Mouse (Mus musculus) midbrain, embryonic 15.5 days (tissue): Measurements from ENCODE around the gene Arid3c. TPM values are rescaled to one million over a fixed set of nuclear protein-coding genes. Genes with fewer than 3 reads are reported as not detected.

ENCODE experiments used
- ATAC-seq: fragments of 200-750 bp; cut with Nextera tagmentation; replicated peaks from 2 replicates; pipeline ENCODE4 v1.8.0; 2017; ENCODE audit warnings: moderate TSS enrichment
- H3K27ac ChIP-seq: fragments of 300-500 bp; sonication (generic); 2 replicates; pipeline ENCODE4 v1.5.1; 2015; ENCODE audit warnings: mild to moderate bottlenecking, inconsistent platforms
- H3K27me3 ChIP-seq: fragments of 300-500 bp; sonication (generic); replicated peaks from 2 replicates; pipeline ENCODE4 v1.6.1; 2015; ENCODE audit warnings: inconsistent platforms
- H3K36me3 ChIP-seq: fragments of 300-500 bp; sonication (generic); replicated peaks from 2 replicates; pipeline ENCODE4 v1.6.1; 2015; ENCODE audit warnings: inconsistent platforms
- H3K4me1 ChIP-seq: fragments of 300-500 bp; sonication (generic); 2 replicates; pipeline ENCODE4 v1.6.1; 2015; ENCODE audit warnings: inconsistent platforms
- H3K4me2 ChIP-seq: fragments of 300-500 bp; sonication (generic); 2 replicates; pipeline ENCODE4 v1.6.1; 2015; ENCODE audit warnings: inconsistent platforms, mild to moderate bottlenecking, moderate library complexity
- H3K4me3 ChIP-seq: fragments of 300-500 bp; sonication (generic); 2 replicates; pipeline ENCODE4 v1.5.1; 2015; ENCODE audit warnings: mild to moderate bottlenecking, inconsistent platforms
- H3K9ac ChIP-seq: fragments of 300-500 bp; sonication (generic); 2 replicates; pipeline ENCODE4 v1.6.1; 2015; ENCODE audit warnings: mild to moderate bottlenecking, inconsistent platforms
- H3K9me3 ChIP-seq: fragments of 300-500 bp; sonication (generic); 2 replicates; pipeline ENCODE4 v1.6.1; 2016; ENCODE audit warnings: inconsistent platforms
- WGBS: fragments of 180-500 bp; shearing (Covaris S2); methylation state at CpG from one replicate; pipeline ENCODE4 v1.1.7; 2015; ENCODE audit warnings: mixed read lengths; 5-methylcytosine and 5-hydroxymethylcytosine counted together
- polyA plus RNA-seq: library from polyadenylated mRNA; unstranded; fragments of >200 nt; fragmentation: Nextera tagmentation; extraction: Ambion mirVana; gene quantifications from 2 replicates; pipeline ENCODE4 v1.2.1, GENCODE M21; 2015

Arid3c gene
- polyA plus RNA-seq, 1 experiment from 2014 or later = 1.1 TPM

GRCm38 (mm10) chr4:41740380-41741157 is 9.6 kb upstream of the Arid3c start:
- Histone ChIP-seq H3K27me3 (no peaks in the 10 kb centered on the region), H3K4me2 (peak overlapping the region; percentile 78), H3K27ac (peak overlapping the region; percentile 79), H3K36me3 (peaks cover 6% of the 10 kb centered on the region; the same call in 1 of the 2 replicates), H3K9me3 (no peaks in the 10 kb centered on the region), H3K4me3 (peak overlapping the region; percentile 63), H3K4me1 (peaks cover 21% of the 10 kb centered on the region), H3K9ac (peak overlapping the region; percentile 60)
- under 1% methylated on average over 48 of the region's 48 CpGs for WGBS
- peak; percentile 87 for ATAC-seq

- peaks cover 6% of the 10 kb centered on the region; the same call in 1 of the 2 replicates for H3K36me3 ChIP-seq
- H3K4me2 ChIP-seq = peak overlapping the region; percentile 78; the same call in 1 of the 2 replicates
These were observed 8.3 kb upstream of the Arid3c start for GRCm38 (mm10) chr4:41739260-41739659.

GRCm38 (mm10) chr4:41738256-41738603 is 7.3 kb upstream of the Arid3c start:
- Histone ChIP-seq H3K4me3 (no peak overlapping the region), H3K9me3 (no peaks in the 10 kb centered on the region), H3K36me3 (peaks cover 6% of the 10 kb centered on the region; the same call in 1 of the 2 replicates), H3K27me3 (peaks cover 10% of the 10 kb centered on the region), H3K4me2 (no peak overlapping the region), H3K27ac (no peak overlapping the region), H3K9ac (no peak overlapping the region), H3K4me1 (peaks cover 21% of the 10 kb centered on the region)
- 62% methylated on average over 1 of the region's 1 CpGs for WGBS
- no peak for ATAC-seq

More at GRCm38 (mm10) chr4:41739260-41739659, 8.3 kb upstream of the Arid3c start:
- no peak overlapping the region for H3K9ac ChIP-seq
- H3K9me3 ChIP-seq = no peaks in the 10 kb centered on the region
- H3K27me3 ChIP-seq = peaks cover 5% of the 10 kb centered on the region; the same call in 1 of the 2 replicates
- no peak overlapping the region for H3K27ac ChIP-seq
- no peak overlapping the region for H3K4me3 ChIP-seq
- 94% methylated on average over 13 of the region's 13 CpGs for WGBS
- H3K4me1 ChIP-seq = peaks cover 21% of the 10 kb centered on the region
- ATAC-seq = no peak

- 44% methylated on average over 8 of the region's 8 CpGs for WGBS
- H3K36me3 ChIP-seq = peaks cover 6% of the 10 kb centered on the region; the same call in 1 of the 2 replicates
- ATAC-seq = 0 out of 2 replicates have a peak, but pooled peaks have one; percentile 35
- no peak overlapping the region for H3K9ac ChIP-seq
- no peaks in the 10 kb centered on the region for H3K9me3 ChIP-seq
- H3K27ac ChIP-seq = no peak overlapping the region
- H3K27me3 ChIP-seq = peaks cover 15% of the 10 kb centered on the region
- H3K4me1 ChIP-seq = peaks cover 21% of the 10 kb centered on the region
- H3K4me2 ChIP-seq = no peak overlapping the region
- no peak overlapping the region for H3K4me3 ChIP-seq
These were observed 6.8 kb upstream of the Arid3c start for GRCm38 (mm10) chr4:41737602-41738255.

- H3K9me3 ChIP-seq = no peaks in the 10 kb centered on the region
- no peak overlapping the region for H3K27ac ChIP-seq
- peaks cover 75% of the 10 kb centered on the region for H3K27me3 ChIP-seq
- H3K9ac ChIP-seq = no peak overlapping the region
- no peak overlapping the region for H3K4me3 ChIP-seq
- ATAC-seq = no peak
- no peaks in the 10 kb centered on the region for H3K36me3 ChIP-seq
- no peak overlapping the region for H3K4me2 ChIP-seq
- peaks cover 26% of the 10 kb centered on the region for H3K4me1 ChIP-seq
- WGBS = 10% methylated on average over 20 of the region's 20 CpGs
These were observed 3.9 kb downstream of the Arid3c start for GRCm38 (mm10) chr4:41726826-41727621.

- peak within 1 kb of the TSS; percentile 92 for H3K9ac ChIP-seq
- H3K9me3 ChIP-seq = no peaks in the 10 kb centered on the region
- H3K4me1 ChIP-seq = peaks cover 23% of the 10 kb centered on the region
- peak; percentile 96 for ATAC-seq
- peak within 1 kb of the TSS; percentile 66 for H3K4me2 ChIP-seq
- peak within 1 kb of the TSS; percentile 86 for H3K4me3 ChIP-seq
- peak within 1 kb of the TSS; percentile 65 for H3K27ac ChIP-seq
- WGBS = under 1% methylated on average over 27 of the region's 27 CpGs
- peaks cover 13% of the 10 kb centered on the region; the same call in 1 of the 2 replicates for H3K36me3 ChIP-seq
- H3K27me3 ChIP-seq = peaks cover 40% of the 10 kb centered on the region
These were observed 8.0 kb downstream of the Arid3c start, which contains the start of gene Dctn3 for GRCm38 (mm10) chr4:41722918-41723351. Dctn3 (minus strand) TSS chr4:41723170.

- ATAC-seq = no peak
- no peaks in the 10 kb centered on the region for H3K9me3 ChIP-seq
- no peak overlapping the region for H3K4me3 ChIP-seq
- peaks cover 31% of the 10 kb centered on the region for H3K4me1 ChIP-seq
- WGBS = 77% methylated on average over 6 of the region's 6 CpGs
- peaks cover 25% of the 10 kb centered on the region; the same call in 1 of the 2 replicates for H3K36me3 ChIP-seq
- no peak overlapping the region for H3K27ac ChIP-seq
- H3K9ac ChIP-seq = no peak overlapping the region
- H3K27me3 ChIP-seq = no peaks in the 10 kb centered on the region
- no peak overlapping the region for H3K4me2 ChIP-seq
These were observed 14.1 kb downstream of the Arid3c start for GRCm38 (mm10) chr4:41716834-41717233.

- H3K4me2 ChIP-seq = no peak overlapping the region
- H3K27ac ChIP-seq = no peak overlapping the region
- WGBS = 82% methylated on average over 5 of the region's 5 CpGs
- H3K27me3 ChIP-seq = no peaks in the 10 kb centered on the region
- H3K4me1 ChIP-seq = peaks cover 36% of the 10 kb centered on the region
- H3K4me3 ChIP-seq = no peak overlapping the region
- no peaks in the 10 kb centered on the region for H3K9me3 ChIP-seq
- no peak overlapping the region for H3K9ac ChIP-seq
- H3K36me3 ChIP-seq = peaks cover 25% of the 10 kb centered on the region; the same call in 1 of the 2 replicates
- ATAC-seq = no peak
These were observed 15.3 kb downstream of the Arid3c start for GRCm38 (mm10) chr4:41715596-41715995.

GRCm38 (mm10) chr4:41715082-41715481 is 15.9 kb downstream of the Arid3c start:
- Histone ChIP-seq H3K4me1 (peaks cover 36% of the 10 kb centered on the region), H3K9me3 (no peaks in the 10 kb centered on the region), H3K36me3 (peaks cover 25% of the 10 kb centered on the region; the same call in 1 of the 2 replicates), H3K4me2 (no peak overlapping the region), H3K27me3 (no peaks in the 10 kb centered on the region), H3K4me3 (no peak overlapping the region), H3K9ac (no peak overlapping the region), H3K27ac (no peak overlapping the region)
- ATAC-seq = no peak; the same call in 1 of the 2 replicates
- WGBS = 83% methylated on average over 8 of the region's 8 CpGs

- Histone ChIP-seq H3K4me1 (peaks cover 36% of the 10 kb centered on the region), H3K4me2 (peak overlapping the region; percentile 80), H3K36me3 (peaks cover 23% of the 10 kb centered on the region; the same call in 1 of the 2 replicates), H3K9me3 (no peaks in the 10 kb centered on the region), H3K27ac (no peak overlapping the region), H3K4me3 (peak overlapping the region; percentile 88), H3K9ac (0 out of 2 replicates have a peak overlapping the region, but pooled peaks have one; percentile 92), H3K27me3 (no peaks in the 10 kb centered on the region)
- 11% methylated on average over 8 of the region's 8 CpGs for WGBS
- 0 out of 2 replicates have a peak, but pooled peaks have one; percentile 21 for ATAC-seq
These were observed 16.7 kb downstream of the Arid3c start for GRCm38 (mm10) chr4:41714276-41714675.

GRCm38 (mm10) chr4:41713197-41714067 is 17.5 kb downstream of the Arid3c start, which contains the start of gene Rpp25l:
Rpp25l (minus strand) TSS chr4:41713534.
- Histone ChIP-seq H3K9ac (peak within 1 kb of the TSS; percentile 92), H3K4me1 (peaks cover 40% of the 10 kb centered on the region), H3K27ac (peak within 1 kb of the TSS; percentile 85), H3K4me3 (peak within 1 kb of the TSS; percentile 88), H3K4me2 (peak within 1 kb of the TSS; percentile 80), H3K27me3 (no peaks in the 10 kb centered on the region), H3K36me3 (peaks cover 17% of the 10 kb centered on the region; the same call in 1 of the 2 replicates), H3K9me3 (no peaks in the 10 kb centered on the region)
- peak; percentile 61 for ATAC-seq
- WGBS = under 1% methylated on average over 61 of the region's 61 CpGs
